ENCODE assay signal across 10 mouse cellular contexts in the genomic region with DNA sequence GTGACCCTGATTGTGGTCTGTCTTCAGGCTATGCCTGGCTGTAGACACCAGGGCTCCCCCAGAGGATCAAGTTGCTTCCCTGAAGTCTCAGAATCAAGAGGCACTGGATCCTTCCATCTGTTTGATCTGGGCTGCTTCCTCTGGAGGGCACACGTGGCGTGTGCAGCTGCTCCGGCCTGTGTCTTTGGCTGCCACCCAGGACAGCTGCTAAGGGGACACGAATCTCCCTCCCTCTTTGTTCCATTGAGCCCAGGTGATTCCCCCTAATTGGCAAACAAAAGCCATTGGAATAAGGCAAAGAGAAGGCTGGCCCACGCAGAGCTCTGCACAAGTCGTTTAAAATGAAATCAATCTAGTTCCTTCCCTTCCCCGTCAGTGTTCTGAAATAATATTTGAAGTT.
DNase-seq lines count a peak whose midpoint lies in the region; ATAC-seq and TF ChIP-seq lines count a peak whose summit lies in the region.
"Had no signal": no experiment of that assay in that cellular context is flagged by ENCODE, and none has a peak within 500 bp of the region (broad histone marks: within the 10 kb centered on the region; RNA-seq: fewer than 3 reads in every experiment).

No protein-coding gene starts in this region.

- 45% methylated on average over 7 of the region's 7 CpGs for WGBS in embryonic facial prominence, embryonic 10.5 days
- WGBS in thymus, adult 2 months = 44% methylated on average over 7 of the region's 7 CpGs

- DNase-seq in layer of hippocampus, postnatal 10 days (ENCODE audit: low spot score in 2 of 2) = peak; percentile 30 to 36
- no peak for DNase-seq in layer of hippocampus, postnatal 14 days (ENCODE audit: low spot score in 2 of 2)
- peak; percentile 20 for DNase-seq in embryonic facial prominence, embryonic 10.5 days (ENCODE audit: low spot score)
- DNase-seq in heart, adult 8-10 months (ENCODE audit: low spot score) = peak; percentile 12
- DNase-seq in mesoderm, embryonic 11.5 days (ENCODE audit: low read depth, low spot score) = peak; percentile 23
- no peak for DNase-seq in thymus, adult 2 months
- no peak for DNase-seq in spleen, postnatal 14 days (ENCODE audit: low spot score in 2 of 2)

- H3K36me3 ChIP-seq in embryonic facial prominence, embryonic 10.5 days (replicated peaks) = no peaks in the 10 kb centered on the region
- H3K36me3 ChIP-seq in thymus, adult 2 months (ENCODE audit: control insufficient read depth, insufficient read depth, low read length) = no peaks in the 10 kb centered on the region
- H3K36me3 ChIP-seq: heart, embryonic 13.5 days had no signal

- no peak overlapping the region for H3K4me3 ChIP-seq in embryonic facial prominence, embryonic 10.5 days
- H3K4me3 ChIP-seq in thymus, adult 2 months (ENCODE audit: control insufficient read depth, insufficient read depth, low read length) = no peak overlapping the region
- H3K4me3 ChIP-seq: heart, embryonic 13.5 days had no signal

- peak overlapping the region; percentile 74 for H3K27ac ChIP-seq in embryonic facial prominence, embryonic 10.5 days (replicated peaks)
- H3K27ac ChIP-seq in thymus, adult 2 months (ENCODE audit: control insufficient read depth, insufficient read depth, low read length) = no peak overlapping the region
- H3K27ac ChIP-seq: heart, embryonic 13.5 days; macrophage had no signal

- no peak for TF ChIP-seq POLR2A in thymus, adult 2 months (IDR thresholded peaks at IDR 0.05; ENCODE audit: control insufficient read depth, extremely low read depth, insufficient read depth, low read length, poor library complexity)

- H3K27me3 ChIP-seq in embryonic facial prominence, embryonic 10.5 days (replicated peaks; ENCODE audit: low read depth, poor library complexity, severe bottlenecking) = no peaks in the 10 kb centered on the region
- H3K27me3 ChIP-seq in thymus, adult 2 months (ENCODE audit: control insufficient read depth, insufficient read depth, low read length) = no peaks in the 10 kb centered on the region
- H3K27me3 ChIP-seq: heart, embryonic 13.5 days had no signal

- no peaks in the 10 kb centered on the region for H3K9me3 ChIP-seq in embryonic facial prominence, embryonic 10.5 days
- H3K9me3 ChIP-seq: heart, embryonic 13.5 days had no signal

- H3K4me1 ChIP-seq in embryonic facial prominence, embryonic 10.5 days = peaks cover 15% of the 10 kb centered on the region
- no peaks in the 10 kb centered on the region for H3K4me1 ChIP-seq in thymus, adult 2 months (replicated peaks; ENCODE audit: control insufficient read depth, insufficient read depth, low read length)

- TF ChIP-seq CTCF in thymus, adult 2 months (IDR thresholded peaks at IDR 0.05; ENCODE audit: borderline replicate concordance, control insufficient read depth, extremely low read depth, insufficient read depth, low read length, poor library complexity) = no peak

- no peak for ATAC-seq in cerebellum, adult (ENCODE audit: insufficient number of reproducible peaks, low FRiP score, low TSS enrichment)

Comparison
In these comparisons a context has a peak if more than half of its experiments do, and no peak if none do; other contexts are left out.
1. DNase-seq: peak in layer of hippocampus, postnatal 10 days (2 of 2), embryonic facial prominence, embryonic 10.5 days (single experiment), heart, adult 8-10 months (single experiment) and mesoderm, embryonic 11.5 days (single experiment); none in layer of hippocampus, postnatal 14 days (0 of 2), thymus, adult 2 months (single experiment) and spleen, postnatal 14 days (0 of 2).